Mouse (Mus musculus) C2C12 (cell line): ENCODE data around the gene Fbxl12. TPM values are rescaled to one million over a fixed set of nuclear protein-coding genes. Genes with fewer than 3 reads are reported as not detected.

Experiments used
- H3K27me3 ChIP-seq: one replicate; pipeline ENCODE4 v1.6.1; 2011; ENCODE audit not compliant: control insufficient read depth, insufficient read depth, insufficient read length
- H3K36me3 ChIP-seq: one replicate; pipeline ENCODE4 v1.6.1; 2011; ENCODE audit not compliant: control insufficient read depth, insufficient read depth
- H3K4me3 ChIP-seq: one replicate; pipeline ENCODE4 v1.5.1; 2011; ENCODE audit warnings: mild to moderate bottlenecking, control low read depth; ENCODE audit not compliant: poor library complexity, insufficient read depth, severe bottlenecking
- H3K79me2 ChIP-seq: one replicate; pipeline ENCODE4 v1.6.1; 2011; ENCODE audit not compliant: control insufficient read depth, insufficient read depth
- H3K79me3 ChIP-seq: one replicate; pipeline ENCODE4 v1.6.1; 2011; ENCODE audit warnings: low read depth, control low read depth
- H3ac ChIP-seq: one replicate; pipeline ENCODE3; 2011; ENCODE audit warnings: low read depth; ENCODE audit not compliant: control insufficient read depth, insufficient read length
- CEBPB ChIP-seq: IDR thresholded peaks from one replicate; pipeline ENCODE4 v1.6.1; 2011; ENCODE audit warnings: low read depth, mild to moderate bottlenecking, control low read depth, moderate library complexity
- CTCF ChIP-seq: IDR thresholded peaks from one replicate; pipeline ENCODE4 v1.5.1; 2011; ENCODE audit not compliant: control insufficient read depth, insufficient read depth, insufficient read length
- FOSL1 ChIP-seq: IDR thresholded peaks from one replicate; pipeline ENCODE4 v1.8.0; 2011; ENCODE audit warnings: mild to moderate bottlenecking, low read length; ENCODE audit not compliant: poor library complexity, insufficient read depth, severe bottlenecking
- MAX ChIP-seq: IDR thresholded peaks from one replicate; pipeline ENCODE4 v1.6.1; 2011; ENCODE audit warnings: mild to moderate bottlenecking, control low read depth
- MYOD1 ChIP-seq: IDR thresholded peaks from one replicate; pipeline ENCODE4 v1.6.1; 2011; ENCODE audit warnings: low read depth; ENCODE audit not compliant: control insufficient read depth, insufficient read length
- MYOG ChIP-seq: IDR thresholded peaks from one replicate; pipeline ENCODE4 v1.6.1; 2011; ENCODE audit not compliant: control insufficient read depth, insufficient read length; ENCODE audit errors: extremely low read depth
- USF1 ChIP-seq: IDR thresholded peaks from one replicate; pipeline ENCODE4 v1.6.1; 2011; ENCODE audit warnings: low read depth, mild to moderate bottlenecking, control low read depth, moderate library complexity
- polyA plus RNA-seq: library from polyadenylated mRNA; unstranded; fragments of >200 nt; fragmentation: generic; extraction: Trizol; gene quantifications from one replicate; pipeline ENCODE4 v1.2.1, GENCODE M21; 2012; ENCODE audit warnings: missing spikeins

Fbxl12 gene
- polyA plus RNA-seq, 1 experiment: 7.9 TPM

GRCm38 (mm10) chr9:20685081-20685861 lies 40.7 kb upstream of the Fbxl12 start:
- Histone ChIP-seq H3K27me3 (peaks cover 5% of the 10 kb centered on the region), H3K4me3 (no peak overlapping the region), H3K79me3 (no peaks in the 10 kb centered on the region), H3K79me2 (no peaks in the 10 kb centered on the region), H3ac (no peak overlapping the region), H3K36me3 (no peaks in the 10 kb centered on the region)
- TF ChIP-seq MAX: no peak
- TF ChIP-seq FOSL1: no peak
- TF ChIP-seq CEBPB: no peak
- no peak for TF ChIP-seq MYOD1
- TF ChIP-seq CTCF: no peak

- Histone ChIP-seq H3K27me3 (peaks cover 5% of the 10 kb centered on the region), H3K79me2 (no peaks in the 10 kb centered on the region), H3K79me3 (no peaks in the 10 kb centered on the region), H3K4me3 (no peak overlapping the region), H3K36me3 (no peaks in the 10 kb centered on the region), H3ac (no peak overlapping the region)
- TF ChIP-seq CEBPB (no peak), MYOD1 (no peak), MAX (no peak), USF1 (no peak), MYOG (no peak), CTCF (no peak), FOSL1 (no peak)
Measured at GRCm38 (mm10) chr9:20682389-20682722, 37.8 kb upstream of the Fbxl12 start.

GRCm38 (mm10) chr9:20681546-20682388 lies 37.2 kb upstream of the Fbxl12 start:
- Histone ChIP-seq H3K36me3 (no peaks in the 10 kb centered on the region), H3K79me3 (no peaks in the 10 kb centered on the region), H3K79me2 (no peaks in the 10 kb centered on the region), H3K27me3 (peaks cover 9% of the 10 kb centered on the region), H3K4me3 (no peak overlapping the region), H3ac (no peak overlapping the region)
- no peak for TF ChIP-seq FOSL1
- TF ChIP-seq MYOG: no peak
- no peak for TF ChIP-seq MAX
- no peak for TF ChIP-seq USF1
- no peak for TF ChIP-seq MYOD1
- TF ChIP-seq CEBPB: no peak
- no peak for TF ChIP-seq CTCF

GRCm38 (mm10) chr9:20680378-20680958 lies 35.9 kb upstream of the Fbxl12 start:
- H3K79me3 ChIP-seq: no peaks in the 10 kb centered on the region
- no peaks in the 10 kb centered on the region for H3K79me2 ChIP-seq
- no peak overlapping the region for H3K4me3 ChIP-seq
- H3K27me3 ChIP-seq: peaks cover 9% of the 10 kb centered on the region
- H3K36me3 ChIP-seq: no peaks in the 10 kb centered on the region
- no peak for TF ChIP-seq FOSL1
- no peak for TF ChIP-seq USF1
- no peak for TF ChIP-seq MAX
- no peak for TF ChIP-seq CTCF
- TF ChIP-seq MYOD1: no peak
- TF ChIP-seq MYOG: no peak
- TF ChIP-seq CEBPB: no peak
- no peak overlapping the region for H3ac ChIP-seq

GRCm38 (mm10) chr9:20677892-20678291 lies 33.3 kb upstream of the Fbxl12 start:
- Histone ChIP-seq H3K4me3 (no peak overlapping the region), H3K79me2 (no peaks in the 10 kb centered on the region), H3K36me3 (no peaks in the 10 kb centered on the region), H3K79me3 (no peaks in the 10 kb centered on the region), H3ac (no peak overlapping the region), H3K27me3 (peaks cover 9% of the 10 kb centered on the region)
- no peak for TF ChIP-seq MAX
- TF ChIP-seq MYOD1: no peak
- TF ChIP-seq CEBPB: no peak
